Mouse (Mus musculus) neural tube, embryonic 15.5 days (tissue): ENCODE measurements at regions not wholly inside any gene's neighbourhood (a gene's known extent, or its start where the extent isn't known, plus 50 kb on each side); places are given as distances from the start of the nearest gene placed in this dataset.
A peak's percentile ranks its signal among the peaks of the same experiment; 100 is the strongest.
"Not testable (repeated sequence)": the region's sequence is repeated elsewhere in the genome, so short reads cannot be mapped to it uniquely, and the experiment has no call there.

ENCODE experiments used
- ATAC-seq: fragments of 200-750 bp; cut with Nextera tagmentation; 2 replicates; pipeline ENCODE4 v1.8.0; 2017; ENCODE audit warnings: mild to moderate bottlenecking, moderate TSS enrichment, moderate library complexity; ENCODE audit not compliant: low FRiP score
- H3K27ac ChIP-seq: fragments of 300-500 bp; sonication (generic); replicated peaks from 2 replicates; pipeline ENCODE4 v1.5.1; 2015; ENCODE audit warnings: mild to moderate bottlenecking, inconsistent platforms
- H3K27me3 ChIP-seq: fragments of 300-500 bp; sonication (generic); replicated peaks from 2 replicates; pipeline ENCODE4 v1.6.1; 2015; ENCODE audit warnings: inconsistent platforms
- H3K36me3 ChIP-seq: fragments of 300-500 bp; sonication (generic); 2 replicates; pipeline ENCODE4 v1.6.1; 2015; ENCODE audit warnings: inconsistent platforms
- H3K4me1 ChIP-seq: fragments of 300-500 bp; sonication (generic); 2 replicates; pipeline ENCODE4 v1.6.1; 2015; ENCODE audit warnings: inconsistent platforms
- H3K4me2 ChIP-seq: fragments of 300-500 bp; sonication (generic); 2 replicates; pipeline ENCODE4 v1.6.1; 2015; ENCODE audit warnings: inconsistent platforms, mild to moderate bottlenecking, moderate library complexity
- H3K4me3 ChIP-seq: fragments of 300-500 bp; sonication (generic); replicated peaks from 2 replicates; pipeline ENCODE4 v1.5.1; 2015; ENCODE audit warnings: mild to moderate bottlenecking, inconsistent platforms
- H3K9ac ChIP-seq: fragments of 300-500 bp; sonication (generic); replicated peaks from 2 replicates; pipeline ENCODE4 v1.6.1; 2015; ENCODE audit warnings: mild to moderate bottlenecking, inconsistent platforms
- H3K9me3 ChIP-seq: fragments of 300-500 bp; sonication (generic); replicated peaks from 2 replicates; pipeline ENCODE4 v1.6.1; 2016; ENCODE audit warnings: inconsistent platforms
- WGBS: fragments of 180-500 bp; shearing (Covaris S2); methylation state at CpG from one replicate; pipeline ENCODE4 v1.1.7; 2015; ENCODE audit warnings: mixed read lengths; 5-methylcytosine and 5-hydroxymethylcytosine counted together

DNA sequence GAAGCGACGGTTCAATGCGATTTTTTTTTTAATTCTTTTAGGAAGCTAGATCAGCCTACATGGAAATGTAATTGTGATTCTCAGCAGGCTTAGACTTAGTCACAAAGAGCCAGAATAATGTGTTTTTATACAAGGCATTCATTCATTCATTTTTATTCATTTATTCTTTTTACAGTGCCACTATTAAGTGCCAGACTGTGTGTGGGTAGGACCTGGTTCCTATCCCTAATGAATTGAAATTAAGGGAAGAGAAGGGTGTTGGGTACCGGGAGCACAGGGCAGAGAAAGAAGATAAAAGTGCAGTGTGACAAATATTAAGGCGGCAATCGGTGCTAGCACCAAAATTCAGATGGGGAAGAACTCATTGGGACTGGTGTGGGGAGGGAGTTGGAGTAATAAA is 94.8 kb upstream of the Abca1 start:
- H3K27me3 ChIP-seq: no peaks in the 10 kb centered on the region
- H3K27ac ChIP-seq: peak overlapping the region; percentile 58; the same call in 1 of the 2 replicates
- no peak overlapping the region for H3K9ac ChIP-seq
- no peaks in the 10 kb centered on the region for H3K9me3 ChIP-seq
- 63% methylated on average over 6 of the region's 6 CpGs for WGBS
- H3K4me3 ChIP-seq: no peak overlapping the region
- peaks cover 8% of the 10 kb centered on the region; the same call in 1 of the 2 replicates for H3K4me1 ChIP-seq
- no peak overlapping the region for H3K4me2 ChIP-seq
- ATAC-seq: no peak
- no peaks in the 10 kb centered on the region for H3K36me3 ChIP-seq

DNA sequence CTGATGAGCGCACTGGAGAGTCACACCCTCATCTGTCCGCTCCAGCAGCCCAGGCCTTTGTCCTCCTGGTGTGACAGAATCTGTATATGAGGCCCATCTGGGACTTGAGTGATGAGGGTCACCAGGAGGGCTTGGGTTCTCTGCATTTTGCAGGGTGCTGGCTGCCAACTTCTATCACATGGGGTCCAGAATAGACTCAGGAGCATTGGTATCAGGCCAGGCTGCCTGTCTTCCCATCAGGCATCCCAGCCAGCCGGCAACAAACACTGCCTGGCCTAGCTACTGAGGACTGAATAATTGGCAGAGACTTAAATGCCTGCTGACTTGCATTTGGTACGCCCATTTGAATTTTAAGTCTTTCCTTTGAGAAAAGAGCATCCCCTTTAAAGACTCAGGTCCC is 94.0 kb upstream of the Abca1 start:
- Histone ChIP-seq H3K4me1 (peaks cover 8% of the 10 kb centered on the region; the same call in 1 of the 2 replicates), H3K27ac (peak overlapping the region; percentile 58; the same call in 1 of the 2 replicates), H3K9ac (no peak overlapping the region), H3K4me2 (no peak overlapping the region), H3K27me3 (no peaks in the 10 kb centered on the region), H3K4me3 (no peak overlapping the region), H3K36me3 (no peaks in the 10 kb centered on the region), H3K9me3 (no peaks in the 10 kb centered on the region)
- peak; percentile 90 for ATAC-seq
- 28% methylated on average over 4 of the region's 4 CpGs for WGBS

DNA sequence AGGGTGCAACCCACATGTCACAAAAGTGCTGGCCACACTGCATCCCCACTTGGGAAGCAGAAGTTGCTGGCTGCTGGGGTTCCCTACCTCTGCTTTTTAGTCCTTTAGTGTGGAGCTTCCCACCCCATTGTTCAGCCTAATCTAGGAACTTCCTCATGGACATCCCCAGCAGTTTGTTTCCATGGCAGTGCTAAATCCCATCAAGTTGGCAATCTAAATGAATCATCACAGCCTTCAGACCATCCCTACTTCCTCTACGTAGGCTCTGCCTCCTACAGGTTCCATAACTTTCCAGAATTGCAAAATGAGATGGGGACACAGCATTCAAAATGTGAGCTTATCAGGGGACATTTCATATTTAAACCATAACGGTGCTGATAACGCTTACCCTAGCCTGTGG is 90.6 kb upstream of the Abca1 start:
- H3K4me2 ChIP-seq: no peak overlapping the region
- 93% methylated on average over 3 of the region's 3 CpGs for WGBS

DNA sequence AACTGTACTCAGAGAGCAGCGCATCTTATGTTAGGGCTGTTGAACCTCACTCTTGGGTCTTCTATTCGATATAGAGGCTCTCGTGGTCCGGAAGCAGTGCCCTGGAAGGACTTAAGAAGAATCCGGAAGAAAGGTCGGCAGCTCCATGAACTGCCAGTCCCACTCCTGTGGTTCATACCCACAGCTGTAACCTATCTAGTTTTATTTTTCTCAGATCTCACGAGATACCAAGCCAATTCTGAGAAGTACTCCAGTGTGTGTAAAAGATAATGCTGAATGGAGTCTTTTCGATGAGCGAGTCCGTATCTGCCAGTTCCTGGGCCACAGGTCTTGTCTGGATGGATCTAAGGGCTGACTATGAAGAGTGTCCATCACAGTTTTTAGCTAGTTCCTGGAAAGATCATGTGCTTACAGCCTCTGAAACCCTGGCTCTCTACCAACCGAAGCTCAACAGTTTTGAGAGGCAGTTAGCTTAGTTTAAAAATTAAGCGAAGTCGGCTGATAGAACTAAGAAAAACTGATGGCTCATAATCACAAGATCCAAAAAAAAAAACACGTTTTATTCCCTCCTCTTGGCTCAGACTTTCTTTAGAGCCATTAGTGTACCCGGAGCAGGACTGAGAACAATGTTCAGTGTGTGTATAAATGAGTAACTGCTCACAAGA is 86.5 kb upstream of the Abca1 start:
- Histone ChIP-seq H3K4me1 (0 out of 2 replicates have a peak, but pooled peaks cover 4% of the 10 kb centered on the region), H3K4me3 (no peak overlapping the region), H3K27me3 (no peaks in the 10 kb centered on the region; the same call in 1 of the 2 replicates), H3K36me3 (no peaks in the 10 kb centered on the region), H3K4me2 (no peak overlapping the region), H3K9me3 (no peaks in the 10 kb centered on the region), H3K9ac (no peak overlapping the region), H3K27ac (no peak overlapping the region)
- no peak for ATAC-seq
- 84% methylated on average over 15 of the region's 15 CpGs for WGBS

More for the DNA sequence above, 90.6 kb upstream of the Abca1 start:
- no peak overlapping the region for H3K9ac ChIP-seq
- H3K9me3 ChIP-seq: no peaks in the 10 kb centered on the region
- no peaks in the 10 kb centered on the region for H3K36me3 ChIP-seq
- peaks cover 12% of the 10 kb centered on the region; the same call in 1 of the 2 replicates for H3K4me1 ChIP-seq
- no peaks in the 10 kb centered on the region; the same call in 1 of the 2 replicates for H3K27me3 ChIP-seq
- no peak for ATAC-seq
- no peak overlapping the region for H3K27ac ChIP-seq
- no peak overlapping the region for H3K4me3 ChIP-seq

GRCm38 (mm10) chr4:53245553-53245952 is 85.9 kb upstream of the Abca1 start:
- Histone ChIP-seq H3K27me3 (no peaks in the 10 kb centered on the region; the same call in 1 of the 2 replicates), H3K9ac (no peak overlapping the region), H3K4me1 (0 out of 2 replicates have a peak, but pooled peaks cover 4% of the 10 kb centered on the region), H3K27ac (no peak overlapping the region), H3K4me2 (no peak overlapping the region), H3K9me3 (no peaks in the 10 kb centered on the region), H3K36me3 (no peaks in the 10 kb centered on the region), H3K4me3 (no peak overlapping the region)
- WGBS: 95% methylated on average over 4 of the region's 4 CpGs
- ATAC-seq: no peak

- H3K4me3 ChIP-seq, H3K36me3 ChIP-seq, H3K4me2 ChIP-seq, H3K9ac ChIP-seq, H3K27me3 ChIP-seq, H3K27ac ChIP-seq, H3K9me3 ChIP-seq, H3K4me1 ChIP-seq, ATAC-seq: not testable (repeated sequence)
- WGBS: 91% methylated on average over 8 of the region's 8 CpGs
Measured at GRCm38 (mm10) chr4:53243473-53243872, 83.8 kb upstream of the Abca1 start.

- Histone ChIP-seq H3K4me3 (no peak overlapping the region), H3K4me1 (no peaks in the 10 kb centered on the region), H3K9me3 (no peaks in the 10 kb centered on the region), H3K27ac (no peak overlapping the region), H3K9ac (no peak overlapping the region), H3K27me3 (no peaks in the 10 kb centered on the region), H3K36me3 (no peaks in the 10 kb centered on the region), H3K4me2 (no peak overlapping the region)
- ATAC-seq: no peak
- WGBS: 65% methylated on average over 5 of the region's 5 CpGs
Measured at GRCm38 (mm10) chr4:53239856-53240255, 80.2 kb upstream of the Abca1 start.

GRCm38 (mm10) chr4:53238314-53239259 is 78.9 kb upstream of the Abca1 start:
- Histone ChIP-seq H3K4me3 (no peak overlapping the region), H3K9me3 (no peaks in the 10 kb centered on the region), H3K9ac (no peak overlapping the region), H3K27me3 (no peaks in the 10 kb centered on the region), H3K4me1 (no peaks in the 10 kb centered on the region), H3K4me2 (no peak overlapping the region), H3K27ac (no peak overlapping the region), H3K36me3 (no peaks in the 10 kb centered on the region)
- no peak for ATAC-seq
- WGBS: 80% methylated on average over 14 of the region's 14 CpGs

GRCm38 (mm10) chr4:53235870-53236269 is 76.2 kb upstream of the Abca1 start:
- H3K36me3 ChIP-seq: no peaks in the 10 kb centered on the region
- WGBS: 20% methylated on average over 2 of the region's 2 CpGs
- ATAC-seq: no peak
- H3K9me3 ChIP-seq: no peaks in the 10 kb centered on the region
- no peak overlapping the region for H3K4me2 ChIP-seq
- H3K27me3 ChIP-seq: no peaks in the 10 kb centered on the region
- no peak overlapping the region for H3K9ac ChIP-seq
- H3K4me1 ChIP-seq: no peaks in the 10 kb centered on the region
- no peak overlapping the region for H3K4me3 ChIP-seq
- no peak overlapping the region for H3K27ac ChIP-seq

DNA sequence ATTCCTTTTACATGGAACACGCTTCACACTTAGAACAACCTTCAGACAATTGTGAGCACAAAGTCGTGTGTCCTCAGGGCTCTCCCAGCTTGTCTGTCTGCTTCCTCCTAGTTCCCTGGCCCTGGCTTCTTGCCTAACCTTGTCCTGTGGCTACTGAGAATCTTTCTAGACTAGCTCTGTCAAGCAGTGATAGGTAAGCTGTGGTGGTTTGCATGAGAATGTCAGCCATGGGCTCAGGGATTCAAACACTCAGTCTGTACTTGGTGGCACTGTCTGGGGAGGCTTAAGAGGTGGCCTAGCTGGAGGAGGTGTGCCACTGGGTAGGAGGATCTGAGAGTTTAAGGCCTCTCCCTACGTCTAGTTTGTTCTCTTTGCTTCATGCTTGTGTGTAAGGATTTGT is 72.7 kb upstream of the Abca1 start:
- H3K36me3 ChIP-seq: no peaks in the 10 kb centered on the region
- H3K9ac ChIP-seq: no peak overlapping the region
- 77% methylated on average over 3 of the region's 3 CpGs for WGBS
- H3K27me3 ChIP-seq: no peaks in the 10 kb centered on the region
- H3K4me2 ChIP-seq: no peak overlapping the region
- 0 out of 2 replicates have a peak, but pooled peaks cover 5% of the 10 kb centered on the region for H3K4me1 ChIP-seq
- H3K27ac ChIP-seq: no peak overlapping the region
- no peak for ATAC-seq
- H3K4me3 ChIP-seq: no peak overlapping the region
- H3K9me3 ChIP-seq: no peaks in the 10 kb centered on the region

GRCm38 (mm10) chr4:53231867-53232266 is 72.2 kb upstream of the Abca1 start:
- 0 out of 2 replicates have a peak, but pooled peaks cover 5% of the 10 kb centered on the region for H3K4me1 ChIP-seq
- no peak overlapping the region for H3K4me2 ChIP-seq
- H3K27me3 ChIP-seq: no peaks in the 10 kb centered on the region
- H3K4me3 ChIP-seq: no peak overlapping the region
- no peaks in the 10 kb centered on the region for H3K9me3 ChIP-seq
- no peak for ATAC-seq
- WGBS: 73% methylated on average over 4 of the region's 4 CpGs
- H3K9ac ChIP-seq: no peak overlapping the region
- H3K36me3 ChIP-seq: no peaks in the 10 kb centered on the region
- H3K27ac ChIP-seq: no peak overlapping the region

DNA sequence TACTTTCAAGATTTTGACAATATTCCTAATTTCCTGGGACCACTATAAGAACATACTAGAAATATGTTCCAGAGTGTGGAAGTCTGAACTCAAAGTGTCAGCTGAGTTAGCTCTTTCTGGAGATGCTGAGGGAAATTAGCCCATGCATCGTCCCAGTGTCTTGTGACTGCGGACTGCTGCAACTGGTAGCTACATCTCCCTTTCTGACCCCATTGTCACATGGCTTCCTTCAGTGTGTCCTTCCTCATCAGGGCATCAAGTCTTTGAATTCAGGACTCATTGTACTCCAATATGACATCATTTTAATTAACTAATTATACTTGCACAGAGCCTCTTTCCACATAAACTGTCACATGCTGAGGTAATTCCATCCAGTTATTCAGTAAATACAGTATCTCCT is 71.4 kb upstream of the Abca1 start:
- H3K4me3 ChIP-seq: no peak overlapping the region
- no peak overlapping the region for H3K4me2 ChIP-seq
- H3K36me3 ChIP-seq: no peaks in the 10 kb centered on the region
- H3K9me3 ChIP-seq: no peaks in the 10 kb centered on the region
- ATAC-seq: no peak
- no peak overlapping the region for H3K27ac ChIP-seq
- no peak overlapping the region for H3K9ac ChIP-seq
- WGBS: 94% methylated on average over 2 of the region's 2 CpGs
- H3K4me1 ChIP-seq: 0 out of 2 replicates have a peak, but pooled peaks cover 5% of the 10 kb centered on the region
- no peaks in the 10 kb centered on the region for H3K27me3 ChIP-seq
